Mouse (Mus musculus): ENCODE measurements around the gene Zscan26.

- TF ChIP-seq POLR2A (IDR thresholded peaks at IDR 0.05; ENCODE audit: low read depth, low read length), result no peak
- no peak for TF ChIP-seq CTCF (IDR thresholded peaks at IDR 0.05; ENCODE audit: extremely low read depth, insufficient read length, insufficient replicate concordance, low read depth, low read length)
Observed at GRCm38 (mm10) chr13:21486881-21487280, 33.4 kb upstream of the Zscan26 start.

Measured in small intestine, adult 2 months (tissue).